Mouse (Mus musculus): ENCODE measurements around the gene Cry2. TPM values are rescaled to one million over a fixed set of nuclear protein-coding genes. Genes with fewer than 3 reads are reported as not detected.

Gene Cry2
- polyA plus RNA-seq, 1 experiment from 2014 or later, result 46.8 TPM

DNA sequence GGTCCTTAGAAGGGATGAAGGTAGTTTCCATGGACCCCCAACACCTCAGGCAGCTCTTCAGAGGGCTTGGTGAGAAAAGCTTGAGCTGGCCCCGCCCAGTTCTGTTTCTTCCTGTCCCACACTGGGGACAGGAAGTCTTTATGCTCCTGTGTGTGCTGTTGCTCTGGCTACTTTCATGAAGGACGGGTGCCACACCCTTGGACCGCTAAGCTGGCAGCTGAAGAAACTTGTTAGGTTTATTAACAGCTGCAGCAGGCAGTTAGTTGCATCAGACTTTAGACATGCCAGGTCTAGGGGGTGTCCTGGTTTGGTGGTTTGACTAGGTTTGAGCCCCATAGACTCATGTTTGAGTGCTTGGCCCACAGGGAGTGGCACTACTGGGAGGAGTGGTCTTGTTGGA is 30.8 kb upstream of the Cry2 start:
- 80% methylated on average over 3 of the region's 3 CpGs for WGBS
- no peak for ATAC-seq

DNA sequence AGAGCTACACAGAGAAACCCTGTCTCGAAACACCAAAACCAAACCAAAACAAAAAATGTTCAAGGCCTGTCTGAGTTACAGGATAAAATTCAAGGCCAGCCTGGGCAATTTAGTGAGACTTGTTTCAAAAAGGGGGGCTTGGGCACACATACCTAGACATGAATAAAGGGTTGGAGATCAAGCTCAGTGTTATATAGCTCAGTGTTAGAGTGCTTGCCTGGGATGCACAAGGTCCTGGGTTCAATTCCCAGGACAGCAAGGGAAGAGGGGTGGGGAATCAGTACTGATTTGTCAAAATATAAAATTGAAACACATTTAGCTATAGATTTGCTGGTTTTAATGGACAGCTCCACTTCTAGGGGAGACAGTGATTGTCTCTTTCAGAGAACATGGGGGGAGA is 27.4 kb upstream of the Cry2 start:
- Histone ChIP-seq H3K9ac (replicated peaks; ENCODE audit: low read depth, low read length) (no peak overlapping the region), H3K36me3 (ENCODE audit: control insufficient read depth, insufficient read depth) (no peaks in the 10 kb centered on the region), H3K4me2 (ENCODE audit: low read length) (no peak overlapping the region), H3K9me3 (ENCODE audit: control insufficient read depth, low read length) (no peaks in the 10 kb centered on the region), H3K27me3 (replicated peaks; ENCODE audit: control insufficient read depth, insufficient read depth, low read length) (peaks cover 5% of the 10 kb centered on the region), H3K4me1 (replicated peaks; ENCODE audit: control insufficient read depth, insufficient read depth, low read length) (peaks cover 32% of the 10 kb centered on the region), H3K4me3 (replicated peaks; ENCODE audit: low read length) (no peak overlapping the region), H3K27ac (ENCODE audit: low read length) (no peak overlapping the region)
- WGBS, result 96% methylated on average over 1 of the region's 1 CpGs
- ATAC-seq, result no peak

More for the DNA sequence above, 30.8 kb upstream of the Cry2 start:
- Histone ChIP-seq H3K27ac (ENCODE audit: low read length) (no peak overlapping the region), H3K4me1 (replicated peaks; ENCODE audit: control insufficient read depth, insufficient read depth, low read length) (peaks cover 5% of the 10 kb centered on the region), H3K9me3 (ENCODE audit: control insufficient read depth, low read length) (no peaks in the 10 kb centered on the region), H3K27me3 (replicated peaks; ENCODE audit: control insufficient read depth, insufficient read depth, low read length) (peaks cover 5% of the 10 kb centered on the region), H3K9ac (replicated peaks; ENCODE audit: low read depth, low read length) (no peak overlapping the region), H3K36me3 (ENCODE audit: control insufficient read depth, insufficient read depth) (no peaks in the 10 kb centered on the region), H3K4me3 (replicated peaks; ENCODE audit: low read length) (no peak overlapping the region), H3K4me2 (ENCODE audit: low read length) (no peak overlapping the region)

DNA sequence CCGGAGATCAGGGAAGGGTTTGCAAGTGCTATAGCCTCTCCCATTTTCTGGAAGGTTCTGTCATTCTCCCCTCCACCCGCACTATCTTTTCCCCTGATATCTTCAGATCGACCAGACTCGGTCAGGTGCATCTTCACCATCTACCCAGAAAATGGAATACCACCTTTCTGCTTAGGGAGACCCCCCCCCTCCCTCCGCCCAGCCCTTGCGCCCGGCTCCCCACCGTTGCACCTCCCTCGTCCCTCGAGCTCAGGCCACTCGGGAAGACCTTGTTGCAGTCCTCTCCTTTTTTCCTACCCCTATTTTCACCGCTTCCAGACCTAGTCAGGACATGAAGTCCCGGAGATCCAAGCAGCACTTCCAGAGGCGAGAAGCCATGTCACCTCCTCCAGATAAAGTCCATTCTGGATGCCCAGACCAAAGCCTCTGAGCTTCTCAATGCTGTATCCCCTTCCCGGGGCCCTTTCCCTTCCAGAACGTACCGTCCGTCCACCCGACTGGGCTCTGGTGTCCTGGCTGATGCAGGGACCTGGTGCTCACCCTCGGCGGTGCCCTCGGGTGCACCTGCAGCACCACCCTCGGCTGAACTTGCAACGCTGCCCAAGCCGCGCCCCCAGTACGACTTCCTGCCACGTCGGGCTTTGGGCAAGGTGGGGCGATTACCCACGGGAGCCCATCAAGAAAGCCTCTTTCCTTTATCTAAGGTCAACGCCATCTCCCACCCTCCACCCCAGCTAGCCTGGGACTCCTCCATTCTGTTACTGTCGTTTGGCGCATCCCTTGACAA is 26.3 kb upstream of the Cry2 start, which contains the start of gene Slc35c1:
Slc35c1 (minus strand) TSS at position 618 of the 787 bp plus-strand sequence.
- ATAC-seq, result no peak; the same call in 1 of the 2 replicates
- Histone ChIP-seq H3K9ac (replicated peaks; ENCODE audit: low read depth, low read length) (peak within 1 kb of the TSS; percentile 70), H3K36me3 (ENCODE audit: control insufficient read depth, insufficient read depth) (no peaks in the 10 kb centered on the region), H3K27ac (ENCODE audit: low read length) (no peak within 1 kb of the TSS), H3K27me3 (replicated peaks; ENCODE audit: control insufficient read depth, insufficient read depth, low read length) (peaks cover 5% of the 10 kb centered on the region), H3K4me3 (replicated peaks; ENCODE audit: low read length) (peak within 1 kb of the TSS; percentile 71), H3K4me1 (replicated peaks; ENCODE audit: control insufficient read depth, insufficient read depth, low read length) (peaks cover 36% of the 10 kb centered on the region), H3K9me3 (ENCODE audit: control insufficient read depth, low read length) (no peaks in the 10 kb centered on the region), H3K4me2 (ENCODE audit: low read length) (peak within 1 kb of the TSS; percentile 74)
- WGBS, result 1% methylated on average over 34 of the region's 34 CpGs

DNA sequence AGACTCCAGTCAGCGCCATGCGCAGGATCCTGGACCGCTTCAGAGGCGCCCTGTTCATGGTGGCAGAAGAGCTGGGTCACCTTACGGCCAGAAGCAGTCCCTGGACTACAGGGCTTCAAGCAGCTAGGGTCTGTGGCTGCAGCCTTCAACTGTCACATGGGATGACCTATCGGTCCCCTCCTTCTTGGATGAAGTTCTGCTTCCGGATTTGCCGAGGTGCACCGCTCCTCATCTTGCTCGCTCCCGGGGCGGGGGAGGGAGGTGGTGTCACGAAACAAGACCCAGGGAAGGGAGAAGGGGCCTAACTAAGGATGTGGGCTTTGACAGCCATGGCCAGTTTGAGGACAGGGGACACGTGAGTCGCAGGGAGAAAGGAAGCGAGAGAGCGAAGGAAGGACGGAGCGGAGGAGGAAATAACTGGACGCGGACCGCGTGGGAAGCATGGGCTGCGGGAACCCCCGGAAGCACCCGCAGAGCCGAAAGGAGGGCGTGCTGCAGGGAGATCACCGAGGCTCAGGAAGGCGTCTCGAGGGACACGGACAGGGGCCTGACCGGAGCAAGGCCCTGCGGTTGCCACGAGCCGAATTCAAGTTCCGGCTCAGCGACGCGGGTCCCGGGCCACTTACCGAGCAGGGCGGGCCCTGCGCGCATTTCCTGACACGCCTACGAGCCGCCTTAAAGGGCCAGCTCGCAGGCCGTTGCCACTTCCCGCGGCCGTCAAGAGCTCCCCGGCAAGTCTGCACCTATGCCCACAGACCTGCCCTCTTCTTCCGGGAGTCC is 25.5 kb upstream of the Cry2 start:
- Histone ChIP-seq H3K27ac (ENCODE audit: low read length) (no peak overlapping the region), H3K27me3 (replicated peaks; ENCODE audit: control insufficient read depth, insufficient read depth, low read length) (peaks cover 5% of the 10 kb centered on the region), H3K36me3 (ENCODE audit: control insufficient read depth, insufficient read depth) (no peaks in the 10 kb centered on the region; the same call in 1 of the 2 replicates), H3K4me1 (replicated peaks; ENCODE audit: control insufficient read depth, insufficient read depth, low read length) (peaks cover 36% of the 10 kb centered on the region), H3K4me3 (replicated peaks; ENCODE audit: low read length) (peak overlapping the region; percentile 71), H3K9me3 (ENCODE audit: control insufficient read depth, low read length) (no peaks in the 10 kb centered on the region), H3K4me2 (ENCODE audit: low read length) (peak overlapping the region; percentile 74), H3K9ac (replicated peaks; ENCODE audit: low read depth, low read length) (peak overlapping the region; percentile 70)
- WGBS, result under 1% methylated on average over 46 of the region's 55 CpGs
- ATAC-seq, result peak; percentile 91

DNA sequence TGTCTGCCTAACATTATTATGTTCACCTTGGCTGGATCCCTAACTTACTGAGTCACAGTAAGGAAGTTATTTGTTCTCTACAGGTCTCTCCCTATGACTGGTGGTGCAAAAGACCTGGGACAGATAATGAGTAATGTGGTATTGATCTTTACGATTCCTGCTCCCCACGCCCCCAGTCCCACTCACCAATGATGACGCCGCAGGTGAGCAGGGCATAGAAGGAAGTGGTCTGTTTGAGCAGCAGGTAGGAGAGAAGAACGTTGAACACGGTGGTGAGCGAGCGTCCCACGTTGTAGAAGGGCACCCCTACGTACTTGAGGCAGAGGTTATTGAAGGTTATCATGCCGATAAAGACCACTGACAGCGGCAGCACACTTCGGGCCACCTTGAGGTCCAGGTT is 24.6 kb upstream of the Cry2 start:
- no peak for ATAC-seq
- 66% methylated on average over 13 of the region's 13 CpGs for WGBS
- Histone ChIP-seq H3K4me1 (replicated peaks; ENCODE audit: control insufficient read depth, insufficient read depth, low read length) (peaks cover 36% of the 10 kb centered on the region), H3K9me3 (ENCODE audit: control insufficient read depth, low read length) (no peaks in the 10 kb centered on the region), H3K4me2 (ENCODE audit: low read length) (peak overlapping the region; percentile 74), H3K4me3 (replicated peaks; ENCODE audit: low read length) (peak overlapping the region; percentile 71), H3K27ac (ENCODE audit: low read length) (no peak overlapping the region), H3K9ac (replicated peaks; ENCODE audit: low read depth, low read length) (peak overlapping the region; percentile 70), H3K36me3 (ENCODE audit: control insufficient read depth, insufficient read depth) (peaks cover 4% of the 10 kb centered on the region; the same call in 1 of the 2 replicates), H3K27me3 (replicated peaks; ENCODE audit: control insufficient read depth, insufficient read depth, low read length) (peaks cover 5% of the 10 kb centered on the region)

DNA sequence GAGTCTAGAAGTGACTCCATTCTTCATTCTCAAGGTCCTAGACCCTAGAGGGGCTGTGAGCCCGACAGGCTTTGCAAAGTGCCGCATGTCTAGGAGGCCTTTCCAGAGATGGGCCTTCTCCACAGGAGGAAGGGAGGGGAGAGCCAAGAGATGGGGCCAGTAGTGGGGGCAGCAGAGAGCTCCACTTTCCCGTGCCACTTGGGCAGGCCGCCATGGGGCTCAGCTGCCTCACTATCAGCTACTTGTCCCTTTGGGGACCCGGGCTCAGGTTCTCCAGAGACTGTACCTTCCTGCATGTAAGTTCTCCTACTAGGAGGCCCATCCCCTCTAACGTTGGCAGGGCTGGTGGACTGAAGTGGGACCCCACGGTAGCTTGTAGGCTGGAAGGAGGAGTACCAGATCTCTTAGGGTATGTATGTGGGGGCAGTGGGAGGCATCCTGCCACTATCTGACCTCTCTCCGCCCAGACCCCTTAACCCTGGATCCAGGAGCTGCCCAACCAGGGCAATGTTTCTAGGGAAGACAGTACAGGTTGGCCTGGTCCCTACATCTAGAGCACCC is 23.2 kb upstream of the Cry2 start:
- Histone ChIP-seq H3K9ac (replicated peaks; ENCODE audit: low read depth, low read length) (0 out of 2 replicates have a peak overlapping the region, but pooled peaks have one; percentile 2), H3K27me3 (replicated peaks; ENCODE audit: control insufficient read depth, insufficient read depth, low read length) (peaks cover 5% of the 10 kb centered on the region), H3K4me1 (replicated peaks; ENCODE audit: control insufficient read depth, insufficient read depth, low read length) (peaks cover 36% of the 10 kb centered on the region), H3K9me3 (ENCODE audit: control insufficient read depth, low read length) (no peaks in the 10 kb centered on the region), H3K4me3 (replicated peaks; ENCODE audit: low read length) (no peak overlapping the region), H3K27ac (ENCODE audit: low read length) (no peak overlapping the region), H3K36me3 (ENCODE audit: control insufficient read depth, insufficient read depth) (peaks cover 6% of the 10 kb centered on the region), H3K4me2 (ENCODE audit: low read length) (peak overlapping the region; percentile 14; the same call in 1 of the 2 replicates)
- 70% methylated on average over 8 of the region's 8 CpGs for WGBS
- no peak for ATAC-seq

DNA sequence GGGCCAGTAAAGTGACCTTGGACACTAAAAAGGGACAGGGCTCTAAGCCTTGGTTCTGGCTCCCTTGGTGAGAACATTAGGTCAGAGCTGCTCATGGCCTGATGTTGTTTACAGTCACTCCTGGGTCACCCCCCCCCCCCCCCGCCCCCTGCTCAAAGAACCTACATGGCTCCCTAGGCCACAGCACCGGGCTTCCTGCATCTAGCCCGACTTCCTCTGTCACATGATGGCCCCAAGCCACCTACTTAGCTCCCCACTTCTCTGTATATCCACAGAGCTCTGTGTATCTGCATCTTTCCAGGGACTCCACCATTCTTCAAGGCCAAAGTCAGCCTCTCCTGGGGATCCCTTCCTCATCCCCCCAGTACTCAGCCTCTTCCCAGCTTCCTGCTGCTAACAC is 21.9 kb upstream of the Cry2 start:
- H3K27me3 ChIP-seq (replicated peaks; ENCODE audit: control insufficient read depth, insufficient read depth, low read length), result peaks cover 4% of the 10 kb centered on the region
- no peak overlapping the region for H3K4me3 ChIP-seq (replicated peaks; ENCODE audit: low read length)
- no peak for ATAC-seq
- no peaks in the 10 kb centered on the region for H3K9me3 ChIP-seq (ENCODE audit: control insufficient read depth, low read length)
- H3K4me1 ChIP-seq (replicated peaks; ENCODE audit: control insufficient read depth, insufficient read depth, low read length), result peaks cover 36% of the 10 kb centered on the region
- 0 out of 2 replicates have a peak overlapping the region, but pooled peaks have one; percentile 12 for H3K9ac ChIP-seq (replicated peaks; ENCODE audit: low read depth, low read length)
- no peak overlapping the region for H3K4me2 ChIP-seq (ENCODE audit: low read length)
- no peak overlapping the region for H3K27ac ChIP-seq (ENCODE audit: low read length)
- peaks cover 6% of the 10 kb centered on the region for H3K36me3 ChIP-seq (ENCODE audit: control insufficient read depth, insufficient read depth)
- 42% methylated on average over 2 of the region's 3 CpGs for WGBS

DNA sequence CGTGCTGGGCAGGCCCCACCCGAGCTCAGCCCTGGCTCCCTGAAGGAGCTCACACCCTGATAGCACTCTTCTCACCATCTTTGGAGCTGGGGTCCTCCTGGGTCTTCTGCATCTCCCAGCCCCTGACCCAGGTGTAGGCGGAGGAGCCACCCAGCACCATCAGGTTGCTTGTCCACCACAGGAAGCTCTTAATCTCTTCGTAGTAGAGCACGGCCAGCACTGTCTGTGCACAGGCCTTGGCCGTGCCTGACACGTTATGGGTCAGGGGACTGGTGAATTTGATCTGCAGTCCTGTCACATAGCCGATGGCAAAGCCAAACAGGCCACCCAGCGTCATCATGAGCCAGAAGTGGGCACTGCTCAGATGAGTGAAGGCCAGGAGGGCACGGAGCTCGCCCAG is 20.3 kb upstream of the Cry2 start:
- Histone ChIP-seq H3K9me3 (ENCODE audit: control insufficient read depth, low read length) (no peaks in the 10 kb centered on the region), H3K4me1 (replicated peaks; ENCODE audit: control insufficient read depth, insufficient read depth, low read length) (peaks cover 31% of the 10 kb centered on the region), H3K9ac (replicated peaks; ENCODE audit: low read depth, low read length) (no peak overlapping the region), H3K4me3 (replicated peaks; ENCODE audit: low read length) (no peak overlapping the region), H3K4me2 (ENCODE audit: low read length) (no peak overlapping the region), H3K27me3 (replicated peaks; ENCODE audit: control insufficient read depth, insufficient read depth, low read length) (no peaks in the 10 kb centered on the region), H3K36me3 (ENCODE audit: control insufficient read depth, insufficient read depth) (peaks cover 6% of the 10 kb centered on the region), H3K27ac (ENCODE audit: low read length) (no peak overlapping the region)
- ATAC-seq, result no peak
- WGBS, result 93% methylated on average over 11 of the region's 11 CpGs

DNA sequence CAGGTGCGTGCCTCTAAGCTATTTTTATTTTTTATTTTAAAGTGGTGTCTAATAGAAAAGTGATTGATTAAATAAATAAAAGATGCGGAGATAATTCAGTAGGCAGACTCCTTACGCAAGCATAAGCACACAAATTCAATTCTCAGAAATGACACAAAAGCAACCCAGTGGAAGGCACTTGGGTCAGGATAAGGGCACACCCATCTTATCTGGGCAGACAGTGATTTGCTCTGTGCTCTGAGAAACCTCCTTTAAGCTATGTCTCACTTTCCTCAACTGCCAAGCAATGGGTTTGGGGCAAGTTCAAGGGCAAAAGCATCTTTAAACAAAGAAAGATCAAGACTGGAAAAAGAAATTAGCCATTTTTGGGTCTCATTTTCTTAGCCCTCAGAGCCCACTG is 17.3 kb upstream of the Cry2 start:
- Histone ChIP-seq H3K36me3 (ENCODE audit: control insufficient read depth, insufficient read depth) (peaks cover 6% of the 10 kb centered on the region), H3K4me3 (replicated peaks; ENCODE audit: low read length) (no peak overlapping the region), H3K9me3 (ENCODE audit: control insufficient read depth, low read length) (no peaks in the 10 kb centered on the region), H3K4me2 (ENCODE audit: low read length) (no peak overlapping the region), H3K27me3 (replicated peaks; ENCODE audit: control insufficient read depth, insufficient read depth, low read length) (no peaks in the 10 kb centered on the region), H3K27ac (ENCODE audit: low read length) (no peak overlapping the region), H3K4me1 (replicated peaks; ENCODE audit: control insufficient read depth, insufficient read depth, low read length) (peaks cover 3% of the 10 kb centered on the region), H3K9ac (replicated peaks; ENCODE audit: low read depth, low read length) (no peak overlapping the region)
- ATAC-seq, result no peak
- WGBS, result 97% methylated on average over 3 of the region's 3 CpGs
